Mouse (Mus musculus) left cerebral cortex, adult 8-10 months (tissue): ENCODE data around the gene Zscan4-ps2. TPM values are rescaled to one million over a fixed set of nuclear protein-coding genes. Genes with fewer than 3 reads are reported as not detected.
"Not testable (repeated sequence)": the region's sequence is repeated elsewhere in the genome, so short reads cannot be mapped to it uniquely, and the experiment has no call there.

Experiments
- DNase-seq, 2 experiments: peaks; one replicate each; pipeline ENCODE4 v3.0.0; 2022; ENCODE audit warnings: low spot score in 2 of 2
- total RNA-seq, 4 experiments: library from RNA; stranded (reverse); gene quantifications; 2 replicates each; pipeline ENCODE4 v1.2.4; 2022

Gene Zscan4-ps2
- not detected for total RNA-seq

DNA sequence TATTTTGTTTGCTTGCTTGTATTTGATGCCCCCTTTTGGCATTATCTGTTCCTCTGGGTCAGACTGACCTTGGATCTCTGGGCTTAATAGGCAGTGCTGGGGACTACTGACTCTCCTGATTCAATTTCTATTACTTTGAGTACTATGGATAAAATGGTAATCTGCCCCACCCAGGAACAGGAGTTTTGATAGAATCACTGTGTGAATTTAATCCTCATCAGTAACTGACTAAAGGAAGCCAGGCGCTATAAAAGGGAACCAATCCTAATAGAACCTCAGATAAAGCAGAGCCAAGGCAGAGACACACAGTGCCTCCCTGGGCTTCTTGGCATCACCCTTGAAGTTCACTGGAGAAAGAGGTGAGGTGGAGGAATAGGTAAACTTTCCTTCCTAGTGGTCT lies at the start of gene Zscan4-ps2:
Zscan4-ps2 (plus strand) TSS at position 301 of the 400 bp plus-strand sequence.
- DNase-seq, result not testable (repeated sequence)

Other genes with a start within 250 kb of the Zscan4-ps2 start
- not detected for gene Zscan4e, start 203.6 kb upstream of the Zscan4-ps2 start, total RNA-seq
- gene Zscan4f, start 116.4 kb upstream of the Zscan4-ps2 start, total RNA-seq, result not detected
- not detected for gene Zscan4-ps3, start 95.0 kb downstream of the Zscan4-ps2 start, total RNA-seq
- gene Vmn1r72, start 165.8 kb downstream of the Zscan4-ps2 start, total RNA-seq, result not detected
- gene Vmn1r73, start 216.0 kb downstream of the Zscan4-ps2 start, total RNA-seq, result not detected